Mouse (Mus musculus) heart, adult 2 months (tissue): ENCODE measurements around the gene Glrx3.

Experiments
- EP300 ChIP-seq: fragments of 200-500 bp; IDR thresholded peaks from 2 replicates; pipeline ENCODE4 v1.6.1; 2011; ENCODE audit warnings: low read depth, low read length, control low read depth; ENCODE audit not compliant: insufficient read depth
- POLR2A ChIP-seq: fragments of 200-500 bp; IDR thresholded peaks from 2 replicates; pipeline ENCODE4 v1.6.1; 2011; ENCODE audit warnings: mild to moderate bottlenecking, low read depth, low read length, control low read depth; ENCODE audit not compliant: insufficient read depth

- no peak for TF ChIP-seq EP300
- TF ChIP-seq POLR2A, result no peak
These were observed 5.4 kb upstream of the Glrx3 start for GRCm38 (mm10) chr7:137431769-137432603.
